Mouse (Mus musculus) CH12.LX (cell line): Measurements from ENCODE around the gene Zfp62. TPM values are rescaled to one million over a fixed set of nuclear protein-coding genes. Genes with fewer than 3 reads are reported as not detected.
A peak's percentile ranks its signal among the peaks of the same experiment; 100 is the strongest.

Source experiments
- DNase-seq: peaks from one replicate; pipeline ENCODE4 v3.0.0-alpha.2; 2013; ENCODE audit errors: extremely low read depth
- H3K27ac ChIP-seq: 2 replicates; pipeline ENCODE4 v1.5.1; 2012; ENCODE audit warnings: low read depth, mild to moderate bottlenecking, control low read depth, moderate library complexity; ENCODE audit not compliant: insufficient read depth
- H3K27me3 ChIP-seq: replicated peaks from 2 replicates; pipeline ENCODE3; 2012; ENCODE audit warnings: inconsistent platforms
- H3K36me3 ChIP-seq, 2 experiments: replicated peaks in 1 of 2; 2 replicates each; pipeline versions ENCODE3 to v1.6.1; 2012; ENCODE audit warnings: inconsistent platforms in 1 of 2, low read length in 1 of 2, mild to moderate bottlenecking in 1 of 2, mixed read lengths in 1 of 2, moderate library complexity in 1 of 2; ENCODE audit not compliant: control insufficient read depth in 1 of 2, insufficient read depth in 1 of 2
- H3K4me1 ChIP-seq, 2 experiments: 2 replicates each; pipeline ENCODE4 v1.6.1; 2012; ENCODE audit warnings: inconsistent platforms in 1 of 2, moderate library complexity in 1 of 2; ENCODE audit not compliant: insufficient read depth in 2 of 2, control insufficient read depth in 1 of 2
- H3K4me2 ChIP-seq: 2 replicates; pipeline ENCODE4 v1.6.1; 2012; ENCODE audit warnings: low read depth, mild to moderate bottlenecking, control low read depth; ENCODE audit not compliant: poor library complexity, insufficient read depth, severe bottlenecking
- H3K4me3 ChIP-seq, 3 experiments: fragments of 150-350 bp in 1 of 3; sonication (generic) in 1 of 3; replicated peaks in 1 of 3; 2 replicates each; pipeline versions ENCODE3 to v1.5.1; 2011 to 2012; ENCODE audit warnings: low read depth in 2 of 3, low read length in 2 of 3, mild to moderate bottlenecking in 2 of 3, moderate library complexity in 2 of 3, control low read depth in 1 of 3, improper control_type of control experiment in 1 of 3, inconsistent platforms in 1 of 3, mixed read lengths in 1 of 3; ENCODE audit not compliant: poor library complexity in 1 of 3
- H3K79me2 ChIP-seq: replicated peaks from 2 replicates; pipeline ENCODE4 v1.6.1; 2012; ENCODE audit warnings: mild to moderate bottlenecking, moderate library complexity; ENCODE audit not compliant: control insufficient read depth, poor library complexity, insufficient read depth, severe bottlenecking; ENCODE audit errors: extremely low read depth
- H3K9ac ChIP-seq: 2 replicates; pipeline ENCODE4 v1.6.1; 2012; ENCODE audit warnings: low read depth, mild to moderate bottlenecking, control low read depth, moderate library complexity; ENCODE audit not compliant: insufficient read depth
- H3K9me3 ChIP-seq: replicated peaks from 2 replicates; pipeline ENCODE3; 2012; ENCODE audit warnings: low read length, inconsistent platforms, mixed read lengths
- BHLHE40 ChIP-seq: IDR thresholded peaks from 2 replicates; pipeline ENCODE4 v1.6.1; 2011; ENCODE audit warnings: mild to moderate bottlenecking, low read depth, low read length, improper control_type of control experiment
- CHD1 ChIP-seq: IDR thresholded peaks from 2 replicates; pipeline ENCODE4 v1.6.1; 2012; ENCODE audit warnings: low read depth, low read length, improper control_type of control experiment, inconsistent platforms
- CHD2 ChIP-seq: IDR thresholded peaks from 2 replicates; pipeline ENCODE4 v1.6.1; 2011; ENCODE audit warnings: low read length, improper control_type of control experiment
- CTCF ChIP-seq, 2 experiments: IDR thresholded peaks in 1 of 2; conservative IDR thresholded peaks in 1 of 2; 2 replicates each; pipeline ENCODE4 v1.5.1; 2011 to 2012; ENCODE audit warnings: low read depth in 2 of 2, low read length in 2 of 2, improper control_type of control experiment in 1 of 2, inconsistent platforms in 1 of 2, mild to moderate bottlenecking in 1 of 2, moderate library complexity in 1 of 2
- E2F4 ChIP-seq: IDR thresholded peaks from 2 replicates; pipeline ENCODE4 v1.6.1; 2011; ENCODE audit warnings: low read depth, low read length, improper control_type of control experiment; ENCODE audit not compliant: insufficient replicate concordance
- ELF1 ChIP-seq: IDR thresholded peaks from 2 replicates; pipeline ENCODE4 v1.6.1; 2014; ENCODE audit warnings: low read depth, mild to moderate bottlenecking, inconsistent platforms, low read length, improper control_type of control experiment
- EP300 ChIP-seq: IDR thresholded peaks from 2 replicates; pipeline ENCODE4 v1.6.1; 2011; ENCODE audit warnings: low read length, improper control_type of control experiment
- ETS1 ChIP-seq: conservative IDR thresholded peaks from 2 replicates; pipeline ENCODE4 v1.6.1; 2012; ENCODE audit warnings: low read depth, mild to moderate bottlenecking, inconsistent platforms, low read length, improper control_type of control experiment, moderate library complexity
- GABPA ChIP-seq: IDR thresholded peaks from 2 replicates; pipeline ENCODE4 v1.6.1; 2012; ENCODE audit warnings: low read depth, low read length, improper control_type of control experiment, inconsistent platforms; ENCODE audit not compliant: insufficient replicate concordance
- HCFC1 ChIP-seq: IDR thresholded peaks from 2 replicates; pipeline ENCODE4 v1.6.1; 2012; ENCODE audit warnings: low read depth, mild to moderate bottlenecking, inconsistent platforms, low read length, improper control_type of control experiment
- IRF4 ChIP-seq: IDR thresholded peaks from 2 replicates; pipeline ENCODE4 v1.6.1; 2014; ENCODE audit warnings: low read depth, mild to moderate bottlenecking, inconsistent platforms, low read length, improper control_type of control experiment
- JUN ChIP-seq: IDR thresholded peaks from 2 replicates; pipeline ENCODE4 v1.6.1; 2011; ENCODE audit warnings: low read depth, mild to moderate bottlenecking, low read length, improper control_type of control experiment, moderate library complexity; ENCODE audit not compliant: insufficient read depth
- JUND ChIP-seq: conservative IDR thresholded peaks from 2 replicates; pipeline ENCODE4 v1.6.1; 2011; ENCODE audit warnings: low read depth, low read length, improper control_type of control experiment
- KAT2A ChIP-seq: IDR thresholded peaks from 2 replicates; pipeline ENCODE4 v1.6.1; 2012; ENCODE audit warnings: low read length, improper control_type of control experiment, inconsistent platforms; ENCODE audit not compliant: insufficient replicate concordance
- MAFK ChIP-seq: IDR thresholded peaks from 2 replicates; pipeline ENCODE4 v1.6.1; 2011; ENCODE audit warnings: low read length, improper control_type of control experiment; ENCODE audit not compliant: insufficient replicate concordance
- MAX ChIP-seq: IDR thresholded peaks from 2 replicates; pipeline ENCODE4 v1.6.1; 2011; ENCODE audit warnings: low read length, improper control_type of control experiment
- MAZ ChIP-seq: IDR thresholded peaks from 2 replicates; pipeline ENCODE4 v1.6.1; 2012; ENCODE audit warnings: low read depth, mild to moderate bottlenecking, inconsistent platforms, low read length, improper control_type of control experiment, moderate library complexity
- MEF2A ChIP-seq: IDR thresholded peaks from 2 replicates; pipeline ENCODE4 v1.6.1; 2014; ENCODE audit warnings: low read depth, mild to moderate bottlenecking, inconsistent platforms, low read length, improper control_type of control experiment, borderline replicate concordance
- MXI1 ChIP-seq: IDR thresholded peaks from 2 replicates; pipeline ENCODE4 v1.6.1; 2011; ENCODE audit warnings: mild to moderate bottlenecking, low read depth, low read length, improper control_type of control experiment
- MYC ChIP-seq: IDR thresholded peaks from 2 replicates; pipeline ENCODE4 v1.6.1; 2011; ENCODE audit warnings: low read depth, mild to moderate bottlenecking, improper control_type of control experiment, low read length
- NELFE ChIP-seq: IDR thresholded peaks from 2 replicates; pipeline ENCODE4 v1.6.1; 2011; ENCODE audit warnings: low read depth, low read length, improper control_type of control experiment
- NRF1 ChIP-seq: IDR thresholded peaks from 2 replicates; pipeline ENCODE4 v1.6.1; 2014; ENCODE audit warnings: low read depth, mild to moderate bottlenecking, inconsistent platforms, low read length, improper control_type of control experiment, moderate library complexity
- PAX5 ChIP-seq: IDR thresholded peaks from 2 replicates; pipeline ENCODE4 v1.6.1; 2012; ENCODE audit warnings: low read length, inconsistent platforms, mixed read lengths
- POLR2A ChIP-seq: IDR thresholded peaks from 2 replicates; pipeline ENCODE4 v1.6.1; 2011; ENCODE audit warnings: low read depth, mild to moderate bottlenecking, improper control_type of control experiment, low read length
- POLR2AphosphoS2 ChIP-seq: IDR thresholded peaks from 2 replicates; pipeline ENCODE4 v1.6.1; 2011; ENCODE audit warnings: low read depth, low read length, improper control_type of control experiment
- RAD21 ChIP-seq: IDR thresholded peaks from 2 replicates; pipeline ENCODE4 v1.6.1; 2011; ENCODE audit warnings: low read depth, mild to moderate bottlenecking, low read length, improper control_type of control experiment, moderate library complexity
- RCOR1 ChIP-seq: conservative IDR thresholded peaks from 2 replicates; pipeline ENCODE4 v1.6.1; 2012; ENCODE audit warnings: low read depth, mild to moderate bottlenecking, inconsistent platforms, low read length, improper control_type of control experiment
- SIN3A ChIP-seq: IDR thresholded peaks from 2 replicates; pipeline ENCODE4 v1.6.1; 2012; ENCODE audit warnings: low read length, improper control_type of control experiment, inconsistent platforms
- SMC3 ChIP-seq: IDR thresholded peaks from 2 replicates; pipeline ENCODE4 v1.6.1; 2011; ENCODE audit warnings: low read depth, low read length, improper control_type of control experiment
- TBP ChIP-seq: conservative IDR thresholded peaks from 2 replicates; pipeline ENCODE4 v1.6.1; 2011; ENCODE audit warnings: low read depth, low read length, improper control_type of control experiment
- TCF12 ChIP-seq: IDR thresholded peaks from 2 replicates; pipeline ENCODE4 v1.6.1; 2014; ENCODE audit warnings: low read depth, mild to moderate bottlenecking, inconsistent platforms, low read length, improper control_type of control experiment
- UBTF ChIP-seq: IDR thresholded peaks from 2 replicates; pipeline ENCODE4 v1.6.1; 2012; ENCODE audit warnings: low read depth, mild to moderate bottlenecking, inconsistent platforms, low read length, improper control_type of control experiment, moderate library complexity
- USF1 ChIP-seq: IDR thresholded peaks from 2 replicates; pipeline ENCODE4 v1.6.1; 2014; ENCODE audit warnings: low read depth, mild to moderate bottlenecking, inconsistent platforms, low read length, improper control_type of control experiment
- USF2 ChIP-seq: conservative IDR thresholded peaks from 2 replicates; pipeline ENCODE4 v1.6.1; 2011; ENCODE audit warnings: low read depth, low read length, improper control_type of control experiment
- ZC3H11A ChIP-seq: IDR thresholded peaks from 2 replicates; pipeline ENCODE4 v1.6.1; 2012; ENCODE audit warnings: low read depth, mild to moderate bottlenecking, inconsistent platforms, low read length, improper control_type of control experiment
- ZKSCAN1 ChIP-seq: IDR thresholded peaks from 2 replicates; pipeline ENCODE4 v1.6.1; 2012; ENCODE audit warnings: low read depth, inconsistent platforms, low read length, improper control_type of control experiment, borderline replicate concordance
- ZMIZ1 ChIP-seq: IDR thresholded peaks from 2 replicates; pipeline ENCODE4 v1.6.1; 2012; ENCODE audit warnings: low read depth, mild to moderate bottlenecking, inconsistent platforms, low read length, improper control_type of control experiment
- ZNF384 ChIP-seq: IDR thresholded peaks from 2 replicates; pipeline ENCODE4 v1.6.1; 2012; ENCODE audit warnings: low read depth, low read length, improper control_type of control experiment, inconsistent platforms
- dilution Hi-C: fragments of 300-500 bp; cut with MboI; formaldehyde crosslinking; loops from 2 replicates; pipeline ENCODE4 v1.14.3; 2020; ENCODE audit warnings: low sequenced_read_pairs; ENCODE audit not compliant: extremely low pct_unique_long_range_greater_than_20kb, extremely low pct_ligation_motif_present
- in situ Hi-C: fragments of 300-500 bp; cut with MboI; formaldehyde crosslinking; loops from 3 replicates; pipeline ENCODE4 v1.14.3; 2019; ENCODE audit warnings: low sequenced_read_pairs, low pct_ligation_motif_present, low pct_unique_long_range_greater_than_20kb, mixed read lengths
- polyA plus RNA-seq: library from polyadenylated mRNA; unstranded; fragments of >175 nt; gene quantifications from 2 replicates; pipeline ENCODE4 v1.2.1, GENCODE M21; 2012; ENCODE audit warnings: low read depth; ENCODE audit not compliant: insufficient read length
- total RNA-seq, 2 experiments: library from RNA; depleted of rRNA; stranded (reverse); fragments of 300-350 nt in 1 of 2; fragments of >200 nt in 1 of 2; gene quantifications; 2 replicates each; pipeline ENCODE4 v1.2.3; 2012 to 2014

The Zfp62 gene
- total RNA-seq (2012; rRNA removed) (21.3 and 22.6 TPM in 2 replicates), total RNA-seq (2014; rRNA removed) (38.7 and 48.8 TPM in 2 replicates), polyA plus RNA-seq (23.2 and 25.3 TPM in 2 replicates)

GRCm38 (mm10) chr11:49203129-49203768 lies at the start of gene Zfp62:
Zfp62 (plus strand) TSS chr11:49203292.
- dilution Hi-C loops (no loop called here), in situ Hi-C loops (no loop called here)
- no peaks in the 10 kb centered on the region for H3K27me3 ChIP-seq

DNA sequence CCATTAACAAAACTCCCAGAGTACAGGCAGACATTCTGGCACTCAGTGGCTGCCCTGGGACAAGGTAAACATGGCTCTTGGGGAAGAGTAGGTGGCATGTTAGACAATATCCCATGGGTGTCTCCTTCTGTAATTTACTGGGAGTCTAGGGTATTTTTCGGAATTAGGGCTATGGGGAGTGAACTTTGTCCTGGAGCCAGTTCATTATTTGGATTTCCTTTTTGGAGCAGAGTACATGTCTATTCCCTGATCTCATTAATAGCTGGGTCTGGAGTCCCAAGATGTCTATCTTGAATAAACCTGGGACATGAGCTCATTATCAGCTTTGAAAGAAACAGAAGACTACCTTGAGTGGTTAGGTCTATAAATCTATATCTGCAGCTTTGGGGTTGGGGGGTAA lies 49.0 kb upstream of the Zfp62 start, which contains the start of gene Olfr1394:
TSS of gene Olfr1394 (plus strand) at position 301 of the 400 bp plus-strand sequence.
- Histone ChIP-seq H3K4me3 (no peak within 1 kb of the TSS), H3K79me2 (no peaks in the 10 kb centered on the region), H3K36me3 (no peaks in the 10 kb centered on the region), H3K27ac (no peak within 1 kb of the TSS), H3K9me3 (no peaks in the 10 kb centered on the region), H3K4me2 (no peak within 1 kb of the TSS), H3K27me3 (no peaks in the 10 kb centered on the region), H3K4me1 (peaks cover 0 to 10% of the 10 kb centered on the region in 2 experiments; a peak in 2 of 4 replicates), H3K9ac (no peak within 1 kb of the TSS)
- dilution Hi-C loops (no loop called here), in situ Hi-C loops (no loop called here)
- DNase-seq = no peak
- no peak for TF ChIP-seq ZKSCAN1
- TF ChIP-seq ZC3H11A = no peak

More at GRCm38 (mm10) chr11:49203129-49203768, at the start of gene Zfp62:
- H3K4me3 ChIP-seq = peak within 1 kb of the TSS; percentile 63 to 77 (median 71)
- H3K4me1 ChIP-seq = peaks cover 5 to 51% of the 10 kb centered on the region in 2 experiments
- H3K9me3 ChIP-seq = peaks cover 5% of the 10 kb centered on the region
- peak within 1 kb of the TSS; percentile 95 for H3K9ac ChIP-seq
- peaks cover 29% of the 10 kb centered on the region for H3K79me2 ChIP-seq
- H3K27ac ChIP-seq = peak within 1 kb of the TSS; percentile 94
- peak within 1 kb of the TSS; percentile 99 for H3K4me2 ChIP-seq
- TF ChIP-seq IRF4 (no peak; the same call in 1 of the 2 replicates), UBTF (peak; percentile 99), CHD2 (peak; percentile 82), NRF1 (peak; percentile 44), CHD1 (no peak; the same call in 1 of the 2 replicates), MAX (peak; percentile 97), ZMIZ1 (no peak; the same call in none of the 2 replicates), MEF2A (peak; percentile 80), PAX5 (no peak), E2F4 (0 out of 2 replicates have a peak, but pooled peaks have one; percentile 54), RCOR1 (peak; percentile 51), TBP (peak; percentile 73), MYC (peak; percentile 83), ELF1 (peak; percentile 91), ZC3H11A (no peak), JUND (no peak), ZKSCAN1 (no peak), NELFE (peak; percentile 83), POLR2AphosphoS2 (0 out of 2 replicates have a peak, but pooled peaks have one; percentile 47), POLR2A (peak; percentile 77; the same call in 1 of the 2 replicates), USF1 (peak; percentile 94), RAD21 (no peak), SMC3 (no peak; the same call in 1 of the 2 replicates), HCFC1 (peak; percentile 90), MXI1 (peak; percentile 97), TCF12 (peak; percentile 96), USF2 (peak; percentile 88), KAT2A (peak; percentile 88), SIN3A (peak; percentile 80; the same call in 1 of the 2 replicates), JUN (no peak), BHLHE40 (peak; percentile 100), ZNF384 (no peak), CTCF (conservative IDR thresholded peaks at IDR 0.05 in 1 of 2, IDR thresholded peaks at IDR 0.05 in 1 of 2; ENCODE audit: low read depth in 2 of 2, low read length in 2 of 2) (no peak), MAZ (peak; percentile 67; the same call in 1 of the 2 replicates), GABPA (peak; percentile 78; the same call in 1 of the 2 replicates), ETS1 (peak; percentile 61), EP300 (peak; percentile 9; the same call in 1 of the 2 replicates), MAFK (0 out of 2 replicates have a peak, but pooled peaks have one; percentile 19)
- H3K36me3 ChIP-seq = peaks cover 8 to 24% of the 10 kb centered on the region in 2 experiments
- peak; percentile 91 for DNase-seq
